Mouse (Mus musculus): Measurements from ENCODE around the gene Ecpas.

- TF ChIP-seq TCF12 (IDR thresholded peaks at IDR 0.05; ENCODE audit: insufficient read depth, poor library complexity, severe bottlenecking) (no peak), POLR2AphosphoS2 (IDR thresholded peaks at IDR 0.05; ENCODE audit: insufficient read length, low read depth) (no peak), MYOG (IDR thresholded peaks at IDR 0.05; ENCODE audit: control insufficient read depth in 1 of 3, insufficient read depth in 1 of 3, insufficient read length in 2 of 3, low read depth in 2 of 3) (no peak), POLR2A (IDR thresholded peaks at IDR 0.05; ENCODE audit: insufficient read length, low read depth) (no peak), MYOD1 (IDR thresholded peaks at IDR 0.05; ENCODE audit: control insufficient read depth in 1 of 3, insufficient read length in 2 of 3, low read depth in 2 of 3) (no peak), E2F4 (IDR thresholded peaks at IDR 0.05; ENCODE audit: insufficient read depth) (no peak)
Observed at GRCm38 (mm10) chr4:58915081-58915826, 2.7 kb upstream of the Ecpas start.
